Mouse (Mus musculus): ENCODE results near the gene Naa35. TPM values are rescaled to one million over a fixed set of nuclear protein-coding genes. Genes with fewer than 3 reads are reported as not detected.

Naa35 gene
- total and polyA plus RNA-seq, 2 experiments from 2014 or later, result 31.3 to 72.5 TPM

DNA sequence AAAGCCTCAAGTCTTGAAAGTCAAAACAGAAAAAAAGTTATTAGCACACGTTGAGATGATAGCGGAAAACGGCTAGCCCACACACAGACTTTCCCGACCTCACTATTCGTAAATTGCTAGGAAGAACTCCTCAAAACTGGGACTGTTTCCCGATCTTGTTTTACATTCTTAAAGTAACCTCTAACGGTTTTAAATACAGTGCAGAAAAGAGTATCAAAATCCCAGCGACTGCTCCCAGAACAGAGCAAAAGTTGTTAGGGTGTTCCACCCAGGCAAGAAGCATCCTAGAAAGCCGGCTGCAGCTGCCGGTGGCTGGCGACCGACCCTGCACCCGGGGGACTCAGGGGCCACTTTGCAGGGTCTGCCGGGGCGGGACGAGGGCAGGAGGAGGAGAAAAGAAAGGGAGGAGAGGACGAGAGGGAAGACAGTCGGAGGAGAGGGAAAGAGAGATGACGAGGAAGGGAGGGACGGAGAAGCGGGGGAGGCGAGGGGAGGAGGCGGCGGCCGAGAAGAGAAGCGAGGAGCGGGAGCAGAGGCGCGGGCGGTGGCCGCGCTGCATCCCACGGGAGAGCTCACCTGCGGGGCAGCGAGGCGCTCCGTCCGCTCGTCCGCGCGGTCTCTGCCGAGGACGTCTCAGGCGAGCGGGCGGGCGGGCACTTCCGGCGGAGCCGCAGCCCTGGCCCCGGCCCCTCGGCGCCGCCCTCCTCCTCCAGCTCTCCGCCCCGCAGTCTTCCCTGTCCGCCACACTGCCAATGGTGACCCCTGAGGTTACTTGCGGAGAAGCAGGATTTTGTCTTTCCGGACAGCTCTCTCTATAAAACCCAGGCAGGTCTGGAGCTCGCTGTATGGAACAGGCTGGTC is 90.3 kb downstream of the Naa35 start, which contains the start of gene Golm1:
TSS of gene Golm1 (minus strand) at position 661 of the 861 bp plus-strand sequence.
- Histone ChIP-seq H3K9ac (replicated peaks; ENCODE audit: low read depth, low read length) (peak within 1 kb of the TSS; percentile 57), H3K27ac (ENCODE audit: low read depth) (peak within 1 kb of the TSS; percentile 41), H3K36me3 (replicated peaks; ENCODE audit: control insufficient read depth, insufficient read depth, low read length) (no peaks in the 10 kb centered on the region), H3K9me3 (replicated peaks; ENCODE audit: control insufficient read depth, low read length) (no peaks in the 10 kb centered on the region), H3K4me1 (ENCODE audit: control insufficient read depth, insufficient read depth) (peaks cover 8% of the 10 kb centered on the region; the same call in 1 of the 2 replicates), H3K4me3 (ENCODE audit: low read depth, low read length) (peak within 1 kb of the TSS; percentile 80), H3K4me2 (ENCODE audit: low read depth, low read length) (peak within 1 kb of the TSS; percentile 77), H3K27me3 (ENCODE audit: control insufficient read depth, insufficient read depth, low read length) (no peaks in the 10 kb centered on the region)
- peak; percentile 62 for DNase-seq (ENCODE audit: low spot score)
- under 1% methylated on average over 42 of the region's 61 CpGs for WGBS
- ATAC-seq (ENCODE audit: insufficient read depth, low read depth), result peak; percentile 88
- TF ChIP-seq EP300 (IDR thresholded peaks at IDR 0.05; ENCODE audit: low read depth), result no peak
- no peak; the same call in 1 of the 2 replicates for TF ChIP-seq CTCF (IDR thresholded peaks at IDR 0.05; ENCODE audit: low read depth)

DNA sequence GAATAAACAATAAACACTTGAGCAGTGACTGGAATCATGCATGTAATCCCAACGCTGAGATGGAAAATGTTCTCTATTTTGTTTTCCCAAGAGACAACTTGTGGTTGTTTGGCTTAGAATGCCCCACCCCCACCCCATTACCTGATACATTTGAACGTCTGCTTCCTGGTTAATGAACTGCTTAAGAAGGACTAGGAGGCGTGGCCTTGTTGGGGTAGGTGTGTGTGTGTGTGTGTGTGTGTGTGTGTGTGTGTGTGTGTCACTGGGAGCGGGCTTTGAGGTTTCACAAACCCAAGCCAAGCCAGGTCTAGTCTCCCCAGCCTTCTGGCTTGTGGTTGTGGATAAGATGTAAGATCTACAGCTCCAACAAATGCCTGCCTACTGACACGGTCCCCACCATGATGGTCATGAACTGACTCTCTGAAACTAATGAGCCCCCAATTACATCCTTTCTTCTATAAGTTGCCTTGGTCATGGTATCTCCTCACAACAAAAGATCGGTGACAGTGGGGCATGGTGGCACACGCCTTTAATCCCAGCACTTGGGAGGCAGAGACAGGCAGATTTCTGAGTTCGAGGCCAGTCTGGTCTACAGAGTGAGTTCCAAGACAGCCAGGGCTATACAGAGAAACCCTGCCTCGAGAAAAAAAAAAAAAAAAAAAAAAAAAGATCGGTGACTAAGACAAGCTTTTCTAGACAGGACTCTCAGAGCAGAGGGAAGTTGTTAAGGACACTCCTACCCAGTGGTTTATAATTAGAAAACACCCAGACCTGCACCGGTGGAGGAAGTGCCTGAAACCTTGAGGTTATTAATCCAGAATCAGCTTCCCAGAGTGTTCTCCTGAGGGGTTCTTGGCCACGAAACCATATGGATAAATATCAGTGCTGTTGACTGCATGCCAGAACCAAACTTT is 91.5 kb downstream of the Naa35 start:
- Histone ChIP-seq H3K9me3 (replicated peaks; ENCODE audit: control insufficient read depth, low read length) (no peaks in the 10 kb centered on the region), H3K4me3 (ENCODE audit: low read depth, low read length) (no peak overlapping the region), H3K27me3 (ENCODE audit: control insufficient read depth, insufficient read depth, low read length) (no peaks in the 10 kb centered on the region), H3K27ac (ENCODE audit: low read depth) (no peak overlapping the region), H3K36me3 (replicated peaks; ENCODE audit: control insufficient read depth, insufficient read depth, low read length) (no peaks in the 10 kb centered on the region), H3K4me2 (ENCODE audit: low read depth, low read length) (no peak overlapping the region), H3K9ac (replicated peaks; ENCODE audit: low read depth, low read length) (no peak overlapping the region), H3K4me1 (ENCODE audit: control insufficient read depth, insufficient read depth) (peaks cover 8% of the 10 kb centered on the region; the same call in 1 of the 2 replicates)
- 66% methylated on average over 12 of the region's 12 CpGs for WGBS
- TF ChIP-seq CTCF (IDR thresholded peaks at IDR 0.05; ENCODE audit: low read depth), result no peak; the same call in 1 of the 2 replicates
- no peak for TF ChIP-seq EP300 (IDR thresholded peaks at IDR 0.05; ENCODE audit: low read depth)
- ATAC-seq (ENCODE audit: insufficient read depth, low read depth) (no peak), DNase-seq (ENCODE audit: low spot score) (no peak)

DNA sequence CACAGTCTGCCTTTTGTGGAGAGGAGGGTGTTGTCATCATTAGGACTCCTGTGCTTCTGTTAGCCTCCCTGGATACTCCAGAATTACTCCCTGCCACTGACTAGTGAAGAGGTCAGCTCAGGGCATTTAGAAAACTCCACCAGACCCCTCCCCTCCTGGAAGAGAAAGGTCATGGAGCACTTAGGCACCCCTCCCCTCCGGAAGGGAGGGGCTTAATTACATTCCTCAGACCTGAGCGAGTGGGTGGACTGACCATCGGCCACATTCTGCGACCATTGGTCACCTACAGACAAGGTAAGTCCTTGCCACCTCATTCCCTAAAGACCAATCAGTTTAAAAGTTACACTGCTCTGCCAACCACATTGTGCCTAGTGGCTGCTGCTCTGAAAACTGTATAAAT is 94.2 kb downstream of the Naa35 start:
- H3K36me3 ChIP-seq (replicated peaks; ENCODE audit: control insufficient read depth, insufficient read depth, low read length), result no peaks in the 10 kb centered on the region
- 47% methylated on average over 4 of the region's 4 CpGs for WGBS
- H3K9ac ChIP-seq (replicated peaks; ENCODE audit: low read depth, low read length), result no peak overlapping the region
- H3K4me2 ChIP-seq (ENCODE audit: low read depth, low read length), result no peak overlapping the region
- no peak overlapping the region for H3K4me3 ChIP-seq (ENCODE audit: low read depth, low read length)
- TF ChIP-seq EP300 (IDR thresholded peaks at IDR 0.05; ENCODE audit: low read depth) (no peak), CTCF (IDR thresholded peaks at IDR 0.05; ENCODE audit: low read depth) (no peak)
- H3K27ac ChIP-seq (ENCODE audit: low read depth), result no peak overlapping the region
- DNase-seq (ENCODE audit: low spot score), result no peak
- no peak for ATAC-seq (ENCODE audit: insufficient read depth, low read depth)
- no peaks in the 10 kb centered on the region for H3K9me3 ChIP-seq (replicated peaks; ENCODE audit: control insufficient read depth, low read length)
- H3K27me3 ChIP-seq (ENCODE audit: control insufficient read depth, insufficient read depth, low read length), result no peaks in the 10 kb centered on the region; the same call in 1 of the 2 replicates
- H3K4me1 ChIP-seq (ENCODE audit: control insufficient read depth, insufficient read depth), result peaks cover 11% of the 10 kb centered on the region

DNA sequence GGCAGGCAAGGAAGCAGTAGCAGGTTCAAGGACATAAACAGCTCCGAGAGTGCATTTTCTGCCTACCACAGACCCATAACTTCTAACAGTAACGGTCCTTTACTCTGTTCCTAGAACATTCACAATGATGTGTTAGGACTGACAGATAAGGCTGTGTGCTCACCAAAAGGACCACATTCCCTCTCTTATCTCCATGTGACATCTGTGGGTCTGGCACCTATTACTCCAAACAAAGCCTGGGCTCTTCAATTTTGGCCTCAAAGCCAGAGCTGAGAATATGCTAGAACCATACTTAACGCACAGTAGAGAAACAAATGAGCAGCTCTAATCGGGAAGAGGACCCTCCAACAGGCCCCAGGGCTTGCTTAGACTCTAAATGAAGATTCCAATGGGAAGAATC is 94.8 kb downstream of the Naa35 start:
- Histone ChIP-seq H3K4me3 (ENCODE audit: low read depth, low read length) (no peak overlapping the region), H3K27me3 (ENCODE audit: control insufficient read depth, insufficient read depth, low read length) (no peaks in the 10 kb centered on the region; the same call in 1 of the 2 replicates), H3K4me2 (ENCODE audit: low read depth, low read length) (no peak overlapping the region), H3K9ac (replicated peaks; ENCODE audit: low read depth, low read length) (no peak overlapping the region), H3K4me1 (ENCODE audit: control insufficient read depth, insufficient read depth) (peaks cover 6% of the 10 kb centered on the region), H3K9me3 (replicated peaks; ENCODE audit: control insufficient read depth, low read length) (no peaks in the 10 kb centered on the region), H3K27ac (ENCODE audit: low read depth) (no peak overlapping the region), H3K36me3 (replicated peaks; ENCODE audit: control insufficient read depth, insufficient read depth, low read length) (no peaks in the 10 kb centered on the region)
- DNase-seq (ENCODE audit: low spot score), result no peak
- WGBS, result 55% methylated on average over 4 of the region's 4 CpGs
- no peak for ATAC-seq (ENCODE audit: insufficient read depth, low read depth)
- no peak for TF ChIP-seq CTCF (IDR thresholded peaks at IDR 0.05; ENCODE audit: low read depth)
- TF ChIP-seq EP300 (IDR thresholded peaks at IDR 0.05; ENCODE audit: low read depth), result no peak

DNA sequence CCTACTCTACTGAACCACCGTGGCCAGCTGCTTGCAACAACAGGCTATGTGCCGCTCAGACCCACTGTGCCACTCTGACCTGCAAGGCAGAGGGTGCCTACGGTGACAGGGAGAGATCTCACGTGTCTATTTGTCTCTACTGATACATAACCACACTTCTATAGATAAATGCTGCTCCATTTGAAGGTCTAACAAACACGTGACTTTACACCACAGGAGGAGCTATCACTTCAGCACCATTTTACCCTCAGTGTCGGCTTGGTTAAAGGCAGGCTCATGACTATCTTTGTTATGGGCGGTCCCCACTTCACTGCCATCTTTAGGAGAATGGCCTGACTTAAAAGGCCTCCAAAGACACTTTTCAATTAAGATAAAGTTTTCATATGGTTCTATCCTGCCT is 97.6 kb downstream of the Naa35 start:
- H3K9ac ChIP-seq (replicated peaks; ENCODE audit: low read depth, low read length), result no peak overlapping the region
- H3K4me3 ChIP-seq (ENCODE audit: low read depth, low read length), result no peak overlapping the region
- H3K9me3 ChIP-seq (replicated peaks; ENCODE audit: control insufficient read depth, low read length), result no peaks in the 10 kb centered on the region
- H3K4me1 ChIP-seq (ENCODE audit: control insufficient read depth, insufficient read depth), result peaks cover 6% of the 10 kb centered on the region
- peak; percentile 40 for DNase-seq (ENCODE audit: low spot score)
- no peaks in the 10 kb centered on the region for H3K36me3 ChIP-seq (replicated peaks; ENCODE audit: control insufficient read depth, insufficient read depth, low read length)
- no peak overlapping the region for H3K4me2 ChIP-seq (ENCODE audit: low read depth, low read length)
- TF ChIP-seq EP300 (IDR thresholded peaks at IDR 0.05; ENCODE audit: low read depth), result no peak
- no peak for TF ChIP-seq CTCF (IDR thresholded peaks at IDR 0.05; ENCODE audit: low read depth)
- no peaks in the 10 kb centered on the region; the same call in 1 of the 2 replicates for H3K27me3 ChIP-seq (ENCODE audit: control insufficient read depth, insufficient read depth, low read length)
- WGBS, result 12% methylated on average over 7 of the region's 7 CpGs
- no peak overlapping the region for H3K27ac ChIP-seq (ENCODE audit: low read depth)
- ATAC-seq (ENCODE audit: insufficient read depth, low read depth), result peak; percentile 39; the same call in 1 of the 2 replicates

All from heart, postnatal 0 days (tissue).